21 mouse cellular contexts compared by ENCODE assay signal in genomic region chr6:120309338-120309737, GRCm38 (mm10). TPM values are rescaled to one million over a fixed set of nuclear protein-coding genes. Genes with fewer than 3 reads are reported as not detected.
DNase-seq lines count a peak whose midpoint lies in the region; ATAC-seq and TF ChIP-seq lines count a peak whose summit lies in the region.
"Had no signal": no experiment of that assay in that cellular context is flagged by ENCODE, and none has a peak within 500 bp of the region (broad histone marks: within the 10 kb centered on the region; RNA-seq: fewer than 3 reads in every experiment).

No protein-coding gene starts in this region.

- H3K36me3 ChIP-seq in kidney, adult 2 months (ENCODE audit: control insufficient read depth, insufficient read depth, low read length): no peaks in the 10 kb centered on the region
- H3K36me3 ChIP-seq in kidney, embryonic 15.5 days: no peaks in the 10 kb centered on the region
- H3K36me3 ChIP-seq in heart, embryonic 16.5 days (ENCODE audit: control insufficient read depth, insufficient read depth): no peaks in the 10 kb centered on the region
- no peaks in the 10 kb centered on the region for H3K36me3 ChIP-seq in hindbrain, embryonic 12.5 days
- H3K36me3 ChIP-seq: limb, embryonic 10.5 days; stomach, embryonic 15.5 days had no signal

- ATAC-seq in kidney, embryonic 15.5 days (replicated peaks; ENCODE audit: low FRiP score): no peak
- no peak for ATAC-seq in heart, embryonic 16.5 days (replicated peaks; ENCODE audit: extremely low read depth, insufficient read depth, low FRiP score)
- no peak for ATAC-seq in hindbrain, embryonic 12.5 days (ENCODE audit: low FRiP score)
- ATAC-seq: forebrain, embryonic 13.5 days; inflammation-experienced regulatory T-cells, adult 6 months; lung, postnatal 0 days had no signal

- 47% methylated on average over 9 of the region's 9 CpGs for WGBS in kidney, adult 2 months
- 64% methylated on average over 9 of the region's 9 CpGs for WGBS in kidney, embryonic 15.5 days
- 42% methylated on average over 9 of the region's 9 CpGs for WGBS in heart, embryonic 16.5 days
- 72% methylated on average over 9 of the region's 9 CpGs for WGBS in hindbrain, embryonic 12.5 days

- 0 out of 2 replicates have a peak overlapping the region, but pooled peaks have one; percentile 29 for H3K27ac ChIP-seq in kidney, adult 2 months (ENCODE audit: insufficient read depth, low read depth, low read length)
- H3K27ac ChIP-seq in kidney, embryonic 15.5 days: no peak overlapping the region
- peak overlapping the region; percentile 1; the same call in 1 of the 2 replicates for H3K27ac ChIP-seq in heart, embryonic 16.5 days (ENCODE audit: low read length)
- H3K27ac ChIP-seq in hindbrain, embryonic 12.5 days: no peak overlapping the region
- H3K27ac ChIP-seq: forebrain, embryonic 13.5 days; left cerebral cortex, adult 2 months; limb, embryonic 10.5 days; liver, embryonic 14.5 days; stomach, embryonic 15.5 days had no signal

- H3K9ac ChIP-seq in kidney, embryonic 15.5 days: no peak overlapping the region
- H3K9ac ChIP-seq in heart, embryonic 16.5 days (ENCODE audit: low read length): no peak overlapping the region
- H3K9ac ChIP-seq in hindbrain, embryonic 12.5 days: no peak overlapping the region
- H3K9ac ChIP-seq: forebrain, embryonic 13.5 days; liver, embryonic 14.5 days; stomach, embryonic 15.5 days had no signal

- no peak for TF ChIP-seq POLR2A in kidney, adult 2 months (IDR thresholded peaks at IDR 0.05; ENCODE audit: low read depth, low read length)

- H3K4me2 ChIP-seq in kidney, embryonic 15.5 days: no peak overlapping the region
- H3K4me2 ChIP-seq in heart, embryonic 16.5 days (ENCODE audit: low read depth, low read length): peak overlapping the region; percentile 39
- H3K4me2 ChIP-seq in hindbrain, embryonic 12.5 days (replicated peaks): no peak overlapping the region
- H3K4me2 ChIP-seq: forebrain, embryonic 13.5 days; stomach, embryonic 15.5 days had no signal

- no peak overlapping the region for H3K4me3 ChIP-seq in kidney, adult 2 months (ENCODE audit: insufficient read depth, low read depth, low read length)
- H3K4me3 ChIP-seq in kidney, embryonic 15.5 days (replicated peaks): no peak overlapping the region
- no peak overlapping the region for H3K4me3 ChIP-seq in heart, embryonic 16.5 days (ENCODE audit: low read length)
- no peak overlapping the region for H3K4me3 ChIP-seq in hindbrain, embryonic 12.5 days
- H3K4me3 ChIP-seq: forebrain, embryonic 13.5 days; left cerebral cortex, adult 2 months; limb, embryonic 10.5 days; megakaryocyte, embryonic 14.5 days; stomach, embryonic 15.5 days had no signal

- peak; percentile 90 for DNase-seq in heart, adult 11 months
- no peak for DNase-seq in heart, postnatal 4 days
- peak; percentile 87 for DNase-seq in kidney, adult 2 months
- DNase-seq in kidney, postnatal 4 days: peak; percentile 6 to 32
- DNase-seq in lung, postnatal 36 days: no peak
- DNase-seq: cerebellum, postnatal 25 days had no signal

- H3K9me3 ChIP-seq in kidney, embryonic 15.5 days (replicated peaks): no peaks in the 10 kb centered on the region
- H3K9me3 ChIP-seq in heart, embryonic 16.5 days (replicated peaks; ENCODE audit: control insufficient read depth, low read length): no peaks in the 10 kb centered on the region
- H3K9me3 ChIP-seq in hindbrain, embryonic 12.5 days (replicated peaks): no peaks in the 10 kb centered on the region
- H3K9me3 ChIP-seq: forebrain, embryonic 13.5 days; limb, embryonic 10.5 days; megakaryocyte, embryonic 14.5 days; stomach, embryonic 15.5 days had no signal

- no peaks in the 10 kb centered on the region for H3K27me3 ChIP-seq in kidney, adult 2 months (replicated peaks; ENCODE audit: control insufficient read depth, insufficient read depth, low read length)
- no peaks in the 10 kb centered on the region for H3K27me3 ChIP-seq in kidney, embryonic 15.5 days
- H3K27me3 ChIP-seq in heart, embryonic 16.5 days (ENCODE audit: control insufficient read depth, insufficient read depth, low read length): no peaks in the 10 kb centered on the region
- H3K27me3 ChIP-seq in hindbrain, embryonic 12.5 days: no peaks in the 10 kb centered on the region
- H3K27me3 ChIP-seq: forebrain, embryonic 13.5 days; stomach, embryonic 15.5 days had no signal

- TF ChIP-seq CTCF in kidney, adult 2 months (conservative IDR thresholded peaks at IDR 0.05; ENCODE audit: insufficient read depth, insufficient read length, low read depth, low read length): peak; percentile 19; the same call in 1 of the 2 replicates

- H3K4me1 ChIP-seq in kidney, adult 2 months (ENCODE audit: control insufficient read depth, insufficient read depth, low read length): no peaks in the 10 kb centered on the region; the same call in 1 of the 2 replicates
- no peaks in the 10 kb centered on the region for H3K4me1 ChIP-seq in kidney, embryonic 15.5 days
- peaks cover 11% of the 10 kb centered on the region; the same call in 1 of the 2 replicates for H3K4me1 ChIP-seq in heart, embryonic 16.5 days (ENCODE audit: control insufficient read depth, insufficient read depth, low read length)
- no peaks in the 10 kb centered on the region for H3K4me1 ChIP-seq in hindbrain, embryonic 12.5 days
- H3K4me1 ChIP-seq: forebrain, embryonic 13.5 days; limb, embryonic 10.5 days; stomach, embryonic 15.5 days had no signal

RNA-seq across cellular contexts. Expression of gene B4galnt3, which starts 15.0 kb away (rescaled TPM):
- under 1 TPM; 0.65 to 0.81 TPM for total RNA-seq in heart, postnatal 4 days (2021)
- 28.9 and 35.3 TPM in 2 replicates for polyA plus RNA-seq in kidney, adult 2 months (2012; rRNA removed)
- 2.2 and 2.6 TPM in 2 replicates for polyA plus RNA-seq in kidney, embryonic 15.5 days (2015; fragmentation: Nextera tagmentation; extraction: Ambion mirVana)
- polyA plus RNA-seq in heart, embryonic 16.5 days (2015; fragmentation: Nextera tagmentation; extraction: Ambion mirVana): 0.20 TPM in 2 replicates
- 0.66 and 1.2 TPM in 2 replicates for polyA plus RNA-seq in hindbrain, embryonic 12.5 days (2016; fragmentation: Nextera tagmentation; extraction: Ambion mirVana)
- polyA plus RNA-seq: forebrain, embryonic 13.5 days; hindbrain, embryonic 11.5 days; lung, postnatal 0 days had no signal

RNA-seq across cellular contexts. Expression of gene D330020A13Rik, which starts 15.2 kb away (rescaled TPM):
- not detected for total RNA-seq in heart, postnatal 4 days (2021)
- 0.09 and 0.22 TPM in 2 replicates for polyA plus RNA-seq in kidney, adult 2 months (2012; rRNA removed)
- 0.52 and 0.81 TPM in 2 replicates for polyA plus RNA-seq in kidney, embryonic 15.5 days (2015; fragmentation: Nextera tagmentation; extraction: Ambion mirVana)
- 0.49 TPM in 1 of 2 replicates, not detected in the other for polyA plus RNA-seq in heart, embryonic 16.5 days (2015; fragmentation: Nextera tagmentation; extraction: Ambion mirVana)
- 0.65 and 0.81 TPM in 2 replicates for polyA plus RNA-seq in hindbrain, embryonic 12.5 days (2016; fragmentation: Nextera tagmentation; extraction: Ambion mirVana)
- total RNA-seq: left cerebral cortex, adult 2 months; midbrain, postnatal 0 days had no signal
- polyA plus RNA-seq: inflammation-experienced regulatory T-cells, adult 6 months; limb, embryonic 10.5 days; liver, embryonic 14.5 days; lung, postnatal 0 days; neural tube, embryonic 11.5 days; spleen, adult 2 months had no signal

RNA-seq across cellular contexts. Expression of gene Kdm5a, which starts 54.6 kb away (rescaled TPM):
- total RNA-seq in heart, postnatal 4 days (2021): 10 to 100 TPM; 44.8 to 45.7 TPM
- polyA plus RNA-seq in kidney, adult 2 months (2012; rRNA removed): 3.5 and 4.3 TPM in 2 replicates
- polyA plus RNA-seq in kidney, embryonic 15.5 days (2015; fragmentation: Nextera tagmentation; extraction: Ambion mirVana): 47.6 and 50.3 TPM in 2 replicates
- 27.2 and 27.6 TPM in 2 replicates for polyA plus RNA-seq in heart, embryonic 16.5 days (2015; fragmentation: Nextera tagmentation; extraction: Ambion mirVana)
- 59.6 and 62.2 TPM in 2 replicates for polyA plus RNA-seq in hindbrain, embryonic 12.5 days (2016; fragmentation: Nextera tagmentation; extraction: Ambion mirVana)

RNA-seq across cellular contexts. Expression of gene Ccdc77, which starts 54.8 kb away (rescaled TPM):
- total RNA-seq in heart, postnatal 4 days (2021): 10 to 100 TPM; 10.5 to 12.2 TPM
- polyA plus RNA-seq in kidney, adult 2 months (2012; rRNA removed): 2.3 and 3.1 TPM in 2 replicates
- polyA plus RNA-seq in kidney, embryonic 15.5 days (2015; fragmentation: Nextera tagmentation; extraction: Ambion mirVana): 28.0 TPM in 2 replicates
- 18.6 and 21.0 TPM in 2 replicates for polyA plus RNA-seq in heart, embryonic 16.5 days (2015; fragmentation: Nextera tagmentation; extraction: Ambion mirVana)
- 20.1 and 24.0 TPM in 2 replicates for polyA plus RNA-seq in hindbrain, embryonic 12.5 days (2016; fragmentation: Nextera tagmentation; extraction: Ambion mirVana)

Comparison
In these comparisons a context has a peak if more than half of its experiments do, and no peak if none do; other contexts are left out.
1. DNase-seq: peak in heart, adult 11 months (single experiment), kidney, adult 2 months (single experiment) and kidney, postnatal 4 days (2 of 2); none in heart, postnatal 4 days (single experiment) and lung, postnatal 36 days (single experiment).
2. H3K27ac ChIP-seq: peak in kidney, adult 2 months (single experiment) and heart, embryonic 16.5 days (single experiment); none in kidney, embryonic 15.5 days (single experiment) and hindbrain, embryonic 12.5 days (single experiment).